Mouse (Mus musculus) myocyte (in vitro differentiated cells): ENCODE data around the gene Map7d3. TPM values are rescaled to one million over a fixed set of nuclear protein-coding genes. Genes with fewer than 3 reads are reported as not detected.

ENCODE experiments used
- H3K27me3 ChIP-seq: one replicate; pipeline ENCODE4 v1.6.1; 2011; ENCODE audit not compliant: control insufficient read depth, insufficient read depth, insufficient read length
- H3K36me3 ChIP-seq: one replicate; pipeline ENCODE4 v1.6.1; 2011; ENCODE audit not compliant: control insufficient read depth, insufficient read depth
- H3K4me2 ChIP-seq: one replicate; pipeline ENCODE4 v1.6.1; 2011; ENCODE audit warnings: low read depth, control low read depth
- H3K4me3 ChIP-seq: one replicate; pipeline ENCODE4 v1.5.1; 2011; ENCODE audit warnings: mild to moderate bottlenecking, control low read depth, moderate library complexity
- H3K79me2 ChIP-seq: one replicate; pipeline ENCODE4 v1.6.1; 2011; ENCODE audit not compliant: control insufficient read depth, insufficient read depth
- H3ac ChIP-seq: one replicate; pipeline ENCODE4 v1.6.1; 2011; ENCODE audit not compliant: control insufficient read depth, insufficient read length
- CEBPB ChIP-seq: IDR thresholded peaks from 2 replicates; pipeline ENCODE4 v1.6.1; 2011; ENCODE audit warnings: mild to moderate bottlenecking, moderate library complexity; ENCODE audit not compliant: poor library complexity, insufficient read depth, severe bottlenecking
- E2F4 ChIP-seq: IDR thresholded peaks from one replicate; pipeline ENCODE4 v1.6.1; 2011; ENCODE audit warnings: mild to moderate bottlenecking, control low read depth, moderate library complexity; ENCODE audit not compliant: insufficient read depth
- MAX ChIP-seq: IDR thresholded peaks from one replicate; pipeline ENCODE4 v1.6.1; 2011; ENCODE audit warnings: low read depth, mild to moderate bottlenecking, control low read depth
- MYOD1 ChIP-seq, 3 experiments: IDR thresholded peaks; one replicate each; pipeline ENCODE4 v1.6.1; 2011; ENCODE audit warnings: control low read depth in 2 of 3, low read depth in 2 of 3, mild to moderate bottlenecking in 2 of 3, moderate library complexity in 1 of 3; ENCODE audit not compliant: insufficient read length in 2 of 3, control insufficient read depth in 1 of 3
- MYOG ChIP-seq, 3 experiments: IDR thresholded peaks; one replicate each; pipeline ENCODE4 v1.6.1; 2011; ENCODE audit warnings: control low read depth in 2 of 3, low read depth in 2 of 3, mild to moderate bottlenecking in 2 of 3; ENCODE audit not compliant: insufficient read length in 2 of 3, control insufficient read depth in 1 of 3, insufficient read depth in 1 of 3
- POLR2A ChIP-seq: IDR thresholded peaks from one replicate; pipeline ENCODE4 v1.6.1; 2011; ENCODE audit warnings: low read depth, mild to moderate bottlenecking, control low read depth, moderate library complexity; ENCODE audit not compliant: insufficient read length
- POLR2AphosphoS2 ChIP-seq: IDR thresholded peaks from one replicate; pipeline ENCODE4 v1.6.1; 2011; ENCODE audit warnings: low read depth, control low read depth; ENCODE audit not compliant: insufficient read length
- REST ChIP-seq: IDR thresholded peaks from one replicate; pipeline ENCODE4 v1.6.1; 2011; ENCODE audit warnings: mild to moderate bottlenecking, control low read depth, moderate library complexity; ENCODE audit not compliant: insufficient read depth, insufficient read length
- SRF ChIP-seq: IDR thresholded peaks from one replicate; pipeline ENCODE4 v1.6.1; 2011; ENCODE audit warnings: low read depth; ENCODE audit not compliant: control insufficient read depth, insufficient read length
- TCF12 ChIP-seq: IDR thresholded peaks from one replicate; pipeline ENCODE4 v1.6.1; 2011; ENCODE audit warnings: mild to moderate bottlenecking, control low read depth; ENCODE audit not compliant: poor library complexity, insufficient read depth, severe bottlenecking
- TCF3 ChIP-seq: IDR thresholded peaks from one replicate; pipeline ENCODE4 v1.6.1; 2011; ENCODE audit warnings: low read depth, control low read depth; ENCODE audit not compliant: insufficient read length
- USF1 ChIP-seq: IDR thresholded peaks from one replicate; pipeline ENCODE4 v1.6.1; 2011; ENCODE audit warnings: low read depth, mild to moderate bottlenecking, control low read depth, moderate library complexity
- polyA plus RNA-seq: library from polyadenylated mRNA; unstranded; fragments of >200 nt; fragmentation: generic; extraction: Trizol; gene quantifications from one replicate; pipeline ENCODE4 v1.2.1, GENCODE M21; 2012; ENCODE audit warnings: missing spikeins

Map7d3 gene
- polyA plus RNA-seq, 1 experiment: 0.05 TPM

DNA sequence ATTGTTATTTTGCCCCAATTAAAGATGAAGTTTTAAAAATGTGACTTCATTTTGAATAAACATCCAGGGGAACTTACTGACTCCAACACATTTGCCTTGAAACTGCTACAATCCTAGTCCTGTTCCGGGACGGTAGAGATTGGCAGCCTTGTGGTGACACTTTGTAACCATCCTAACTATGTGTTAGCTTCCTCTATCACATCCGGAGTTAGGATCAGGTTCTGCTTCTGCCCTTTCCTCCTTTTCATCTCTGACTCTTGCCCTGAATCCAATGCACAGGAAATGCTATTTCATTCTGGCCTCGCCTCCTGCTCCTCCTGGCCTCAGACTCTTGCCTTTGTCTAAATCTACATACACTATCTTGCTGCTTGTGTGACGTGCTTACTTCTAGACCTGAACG is 5.4 kb upstream of the Map7d3 start:
- Histone ChIP-seq H3K4me2 (no peak overlapping the region), H3K79me2 (no peaks in the 10 kb centered on the region), H3ac (no peak overlapping the region), H3K27me3 (no peaks in the 10 kb centered on the region), H3K36me3 (no peaks in the 10 kb centered on the region), H3K4me3 (no peak overlapping the region)
- no peak for TF ChIP-seq SRF
- TF ChIP-seq USF1: no peak

DNA sequence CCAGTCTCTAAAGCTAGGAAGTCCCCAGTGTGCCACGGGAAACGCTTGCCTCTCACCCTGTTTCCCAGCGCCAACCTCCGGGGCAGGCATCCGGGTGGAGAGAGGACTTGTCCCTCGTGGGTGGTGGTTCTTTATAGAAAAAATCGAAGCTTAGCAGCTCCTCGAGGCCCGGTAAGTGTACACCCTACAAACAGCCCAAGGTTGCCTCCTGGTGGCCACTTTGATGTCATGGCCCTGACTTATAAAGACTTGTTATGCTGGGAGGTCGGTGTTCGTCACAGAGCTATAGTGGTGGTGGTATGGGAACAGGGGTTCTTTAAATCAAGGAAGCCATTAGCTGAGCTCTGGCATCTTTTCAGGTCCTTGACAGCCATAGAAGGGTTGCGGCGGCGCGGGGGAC is 30.9 kb downstream of the Map7d3 start:
- Histone ChIP-seq H3K4me2 (no peak overlapping the region), H3K79me2 (no peaks in the 10 kb centered on the region), H3K36me3 (no peaks in the 10 kb centered on the region), H3K27me3 (no peaks in the 10 kb centered on the region), H3K4me3 (no peak overlapping the region), H3ac (no peak overlapping the region)
- no peak for TF ChIP-seq POLR2A
- TF ChIP-seq SRF: no peak
- no peak for TF ChIP-seq TCF12

DNA sequence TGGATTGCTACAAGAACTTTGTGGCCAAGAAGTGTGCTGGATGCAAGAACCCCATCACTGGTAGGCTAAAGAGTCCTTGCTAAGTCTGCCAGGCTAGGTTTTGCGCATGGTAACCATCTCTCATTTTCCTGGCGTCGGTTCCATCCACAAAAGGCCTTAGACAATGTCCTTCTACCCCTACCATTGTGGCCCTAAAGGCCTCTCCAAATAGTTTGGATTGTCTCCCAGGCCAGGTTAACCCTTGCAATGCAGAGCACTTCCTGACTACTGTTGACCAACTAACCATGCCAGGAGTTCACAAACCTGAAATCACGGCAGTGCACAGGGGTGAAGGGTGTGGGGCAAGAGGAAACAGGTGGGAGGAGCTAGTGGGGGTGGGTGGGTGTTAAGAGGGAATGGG is 31.5 kb downstream of the Map7d3 start:
- H3K4me3 ChIP-seq: no peak overlapping the region
- TF ChIP-seq POLR2A: no peak
- no peak for TF ChIP-seq SRF
- no peak for TF ChIP-seq REST
- no peak for TF ChIP-seq MYOG (IDR thresholded peaks at IDR 0.05; ENCODE audit: control insufficient read depth in 1 of 3, insufficient read depth in 1 of 3, insufficient read length in 2 of 3, low read depth in 2 of 3)
- no peak for TF ChIP-seq MYOD1 (IDR thresholded peaks at IDR 0.05; ENCODE audit: control insufficient read depth in 1 of 3, insufficient read length in 2 of 3, low read depth in 2 of 3)
- no peak for TF ChIP-seq E2F4
- no peak for TF ChIP-seq TCF12
- no peak for TF ChIP-seq MAX
- no peak for TF ChIP-seq USF1
- TF ChIP-seq TCF3: no peak
- TF ChIP-seq POLR2AphosphoS2: no peak
- TF ChIP-seq CEBPB: no peak
- H3K36me3 ChIP-seq: no peaks in the 10 kb centered on the region
- no peaks in the 10 kb centered on the region for H3K27me3 ChIP-seq
- no peak overlapping the region for H3ac ChIP-seq
- H3K4me2 ChIP-seq: no peak overlapping the region
- no peaks in the 10 kb centered on the region for H3K79me2 ChIP-seq

DNA sequence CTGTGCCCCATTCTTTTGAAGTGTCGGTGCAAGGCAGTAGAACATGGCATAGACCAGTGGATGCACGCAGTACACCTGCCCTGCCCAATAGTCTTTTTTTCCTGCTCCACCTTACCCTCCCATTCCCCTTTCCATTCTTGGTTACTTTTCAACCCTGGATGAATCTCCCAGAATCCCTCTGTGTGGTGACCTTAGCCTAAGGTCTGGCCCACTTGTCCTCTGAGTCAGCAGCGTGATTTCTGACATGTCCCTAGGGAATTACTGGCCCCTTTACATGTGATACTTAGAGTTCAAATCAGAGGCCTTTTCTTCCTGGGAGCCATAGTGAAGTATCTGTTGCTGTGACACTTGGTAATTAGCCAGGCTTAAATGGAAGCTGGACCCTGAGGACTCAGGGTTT is 34.6 kb downstream of the Map7d3 start:
- Histone ChIP-seq H3K36me3 (no peaks in the 10 kb centered on the region), H3K4me3 (no peak overlapping the region), H3K4me2 (no peak overlapping the region), H3ac (no peak overlapping the region), H3K79me2 (no peaks in the 10 kb centered on the region), H3K27me3 (no peaks in the 10 kb centered on the region)
- TF ChIP-seq POLR2AphosphoS2 (no peak), E2F4 (no peak), CEBPB (no peak), MAX (no peak), POLR2A (no peak), TCF3 (no peak), USF1 (no peak), MYOD1 (IDR thresholded peaks at IDR 0.05; ENCODE audit: control insufficient read depth in 1 of 3, insufficient read length in 2 of 3, low read depth in 2 of 3) (no peak), TCF12 (no peak), SRF (no peak), MYOG (IDR thresholded peaks at IDR 0.05; ENCODE audit: control insufficient read depth in 1 of 3, insufficient read depth in 1 of 3, insufficient read length in 2 of 3, low read depth in 2 of 3) (no peak), REST (no peak)

DNA sequence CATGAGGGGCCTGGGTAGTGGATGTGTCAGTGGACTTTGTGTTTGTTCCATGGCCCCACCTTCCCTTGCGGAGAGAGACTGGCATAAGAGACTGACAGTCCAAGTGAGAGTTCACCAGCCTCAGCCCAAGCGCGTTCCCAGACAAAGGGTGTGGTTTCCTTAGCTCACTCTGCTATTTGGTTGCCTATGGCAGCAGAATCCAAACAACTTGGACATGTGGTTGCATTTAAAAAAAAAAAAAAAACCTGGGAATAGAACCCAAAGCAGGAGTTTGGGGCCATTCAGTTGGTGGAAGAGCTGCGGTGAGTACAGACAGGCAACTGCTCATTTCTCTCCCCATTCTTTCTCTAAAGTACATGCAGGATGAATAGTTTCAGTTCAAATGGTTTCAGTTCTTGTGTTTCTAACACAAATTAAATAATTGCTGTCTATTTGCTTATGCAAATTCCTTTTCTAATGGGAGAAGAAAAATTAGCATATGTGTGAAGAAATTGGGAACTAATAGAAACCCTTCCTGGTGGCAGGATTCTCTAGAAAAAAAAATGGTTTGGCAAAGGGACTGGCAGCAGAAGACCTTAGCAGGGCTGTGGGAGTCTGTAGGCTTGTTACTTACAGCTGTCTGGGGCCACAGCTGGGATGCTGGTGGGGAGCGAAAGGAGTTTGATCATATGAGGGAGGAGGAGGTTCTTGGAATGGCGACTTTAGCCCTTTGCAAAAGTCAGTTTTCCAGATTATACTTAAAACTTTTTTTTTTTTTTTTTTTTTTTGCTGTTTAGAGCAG is 35.7 kb downstream of the Map7d3 start:
- no peaks in the 10 kb centered on the region for H3K27me3 ChIP-seq
- no peak overlapping the region for H3K4me3 ChIP-seq
- no peaks in the 10 kb centered on the region for H3K36me3 ChIP-seq
- H3K79me2 ChIP-seq: peaks cover 2% of the 10 kb centered on the region
- H3K4me2 ChIP-seq: peak overlapping the region; percentile 2
- TF ChIP-seq TCF3: no peak
- no peak for TF ChIP-seq E2F4
- no peak for TF ChIP-seq REST
- no peak for TF ChIP-seq MAX
- no peak for TF ChIP-seq USF1
- no peak for TF ChIP-seq SRF
- TF ChIP-seq CEBPB: no peak
- no peak for TF ChIP-seq TCF12
- no peak for TF ChIP-seq POLR2AphosphoS2
- no peak for TF ChIP-seq MYOD1 (IDR thresholded peaks at IDR 0.05; ENCODE audit: control insufficient read depth in 1 of 3, insufficient read length in 2 of 3, low read depth in 2 of 3)
- no peak for TF ChIP-seq MYOG (IDR thresholded peaks at IDR 0.05; ENCODE audit: control insufficient read depth in 1 of 3, insufficient read depth in 1 of 3, insufficient read length in 2 of 3, low read depth in 2 of 3)
- no peak for TF ChIP-seq POLR2A
- no peak overlapping the region for H3ac ChIP-seq
